Mouse (Mus musculus) midbrain, embryonic 11.5 days (tissue): ENCODE results near the gene Plekhd1. TPM values are rescaled to one million over a fixed set of nuclear protein-coding genes. Genes with fewer than 3 reads are reported as not detected.

Source experiments
- ATAC-seq: fragments of 200-750 bp; cut with Nextera tagmentation; 2 replicates; pipeline ENCODE4 v1.8.0; 2017; ENCODE audit warnings: moderate TSS enrichment, moderate library complexity; ENCODE audit not compliant: low FRiP score
- DNase-seq: peaks from one replicate; pipeline ENCODE4 v3.0.0; 2015; ENCODE audit warnings: low spot score; ENCODE audit errors: missing footprints
- H3K27ac ChIP-seq: fragments of 300-500 bp; sonication (generic); 2 replicates; pipeline ENCODE4 v1.5.1; 2014; ENCODE audit warnings: low read depth, low read length
- H3K27me3 ChIP-seq: fragments of 300-500 bp; sonication (generic); 2 replicates; pipeline ENCODE4 v1.6.1; 2014; ENCODE audit warnings: mild to moderate bottlenecking, low read length, moderate library complexity, mixed read lengths; ENCODE audit not compliant: control insufficient read depth, insufficient read depth
- H3K36me3 ChIP-seq: fragments of 300-500 bp; sonication (generic); 2 replicates; pipeline ENCODE4 v1.6.1; 2014; ENCODE audit warnings: mild to moderate bottlenecking, low read length, moderate library complexity, mixed read lengths; ENCODE audit not compliant: control insufficient read depth, insufficient read depth
- H3K4me1 ChIP-seq: fragments of 300-500 bp; sonication (generic); 2 replicates; pipeline ENCODE4 v1.6.1; 2014; ENCODE audit warnings: low read length; ENCODE audit not compliant: control insufficient read depth, insufficient read depth
- H3K4me2 ChIP-seq: fragments of 300-500 bp; sonication (generic); 2 replicates; pipeline ENCODE4 v1.6.1; 2014; ENCODE audit warnings: mild to moderate bottlenecking, moderate library complexity
- H3K4me3 ChIP-seq: fragments of 300-500 bp; sonication (generic); 2 replicates; pipeline ENCODE4 v1.5.1; 2014; ENCODE audit warnings: low read depth, low read length
- H3K9ac ChIP-seq: fragments of 300-500 bp; sonication (generic); 2 replicates; pipeline ENCODE4 v1.6.1; 2014; ENCODE audit warnings: low read length
- H3K9me3 ChIP-seq: fragments of 300-500 bp; sonication (generic); 2 replicates; pipeline ENCODE4 v1.6.1; 2016; ENCODE audit warnings: low read length; ENCODE audit not compliant: control insufficient read depth
- WGBS: fragments of 180-500 bp; shearing (Covaris S2); extraction: QIAGEN DNeasy Blood & Tissue Kit; methylation state at CpG from one replicate; pipeline ENCODE4 v1.1.7; 2014; 5-methylcytosine and 5-hydroxymethylcytosine counted together
- polyA plus RNA-seq: library from polyadenylated mRNA; unstranded; fragments of >200 nt; fragmentation: Nextera tagmentation; extraction: Ambion mirVana; gene quantifications from 2 replicates; pipeline ENCODE4 v1.2.1, GENCODE M21; 2014

Gene Plekhd1
- polyA plus RNA-seq, 1 experiment from 2014 or later: 1.4 TPM

DNA sequence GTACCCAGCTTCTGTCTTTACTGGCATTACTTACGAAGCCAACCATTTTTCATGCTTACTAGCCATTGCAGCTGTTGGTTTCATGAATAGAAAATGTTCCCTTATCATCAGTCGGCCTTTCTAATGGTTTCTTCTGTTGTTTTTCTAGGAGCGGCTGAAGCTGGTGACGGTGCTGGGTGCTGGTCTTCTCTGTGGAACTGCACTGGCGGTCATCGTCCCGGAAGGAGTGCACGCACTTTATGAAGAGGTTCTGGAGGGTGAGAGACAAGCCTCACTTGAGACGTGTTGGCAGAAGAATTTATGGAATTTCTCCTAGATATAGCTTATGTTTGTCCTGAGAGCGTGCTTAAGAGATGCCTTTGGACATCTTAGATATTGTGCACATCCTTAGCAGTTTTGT lies 30.1 kb upstream of the Plekhd1 start:
- no peak overlapping the region for H3K27ac ChIP-seq
- no peak overlapping the region for H3K9ac ChIP-seq
- no peak overlapping the region for H3K4me2 ChIP-seq
- no peak for ATAC-seq
- no peaks in the 10 kb centered on the region for H3K9me3 ChIP-seq
- WGBS: 96% methylated on average over 10 of the region's 10 CpGs
- H3K27me3 ChIP-seq: no peaks in the 10 kb centered on the region
- no peak overlapping the region for H3K4me3 ChIP-seq
- H3K36me3 ChIP-seq: peaks cover 3% of the 10 kb centered on the region
- DNase-seq: no peak
- no peaks in the 10 kb centered on the region for H3K4me1 ChIP-seq

DNA sequence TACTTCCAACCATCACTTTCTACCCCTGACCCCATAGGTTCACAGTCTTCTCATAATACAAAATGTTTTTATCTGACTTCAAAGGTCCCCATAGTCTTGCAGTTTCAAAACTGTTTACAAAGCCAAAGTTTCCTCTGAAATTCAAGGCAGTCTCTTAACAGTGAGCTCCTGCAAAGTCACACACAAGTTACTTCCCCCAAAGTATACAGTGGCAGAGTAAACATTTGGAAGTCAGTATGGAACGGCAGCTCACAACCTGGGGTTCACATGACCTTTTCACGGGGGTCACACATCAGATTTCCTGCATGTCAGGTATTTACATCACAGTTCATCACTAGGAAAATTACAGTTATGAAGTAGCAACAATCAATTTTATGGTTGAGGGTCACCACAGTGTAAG lies 28.5 kb upstream of the Plekhd1 start:
- Histone ChIP-seq H3K4me3 (no peak overlapping the region), H3K27ac (no peak overlapping the region), H3K4me1 (no peaks in the 10 kb centered on the region), H3K4me2 (no peak overlapping the region), H3K36me3 (peaks cover 3% of the 10 kb centered on the region), H3K27me3 (no peaks in the 10 kb centered on the region), H3K9me3 (no peaks in the 10 kb centered on the region), H3K9ac (no peak overlapping the region)
- 84% methylated on average over 2 of the region's 2 CpGs for WGBS
- DNase-seq (no peak), ATAC-seq (no peak)

DNA sequence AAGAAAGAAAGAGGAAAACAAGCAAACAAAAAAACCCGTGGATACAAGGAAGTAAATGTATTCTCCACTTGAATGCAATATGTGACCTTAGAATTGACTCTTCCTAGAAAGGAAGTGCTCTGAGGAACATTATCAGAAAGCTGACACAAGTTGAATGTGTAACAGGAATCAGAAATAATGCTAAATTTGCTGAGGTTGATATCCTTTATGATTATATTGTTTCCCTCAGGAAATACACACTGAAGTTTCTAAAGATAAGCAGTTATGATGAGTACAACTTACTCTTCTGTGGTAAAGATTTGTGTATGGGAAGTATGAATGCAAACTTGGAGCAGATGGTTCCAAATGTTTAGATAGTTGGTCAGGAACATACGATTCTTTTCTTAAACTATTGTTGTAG lies 24.0 kb upstream of the Plekhd1 start:
- Histone ChIP-seq H3K4me2 (no peak overlapping the region), H3K4me1 (no peaks in the 10 kb centered on the region), H3K27me3 (no peaks in the 10 kb centered on the region), H3K27ac (no peak overlapping the region), H3K9me3 (no peaks in the 10 kb centered on the region), H3K9ac (no peak overlapping the region), H3K4me3 (no peak overlapping the region), H3K36me3 (no peaks in the 10 kb centered on the region)
- WGBS: 89% methylated on average over 2 of the region's 2 CpGs
- no peak for ATAC-seq
- DNase-seq: no peak

GRCm38 (mm10) chr12:80673170-80673569 lies 19.2 kb upstream of the Plekhd1 start:
- no peaks in the 10 kb centered on the region for H3K4me1 ChIP-seq
- no peaks in the 10 kb centered on the region for H3K36me3 ChIP-seq
- H3K4me3 ChIP-seq: no peak overlapping the region
- no peaks in the 10 kb centered on the region for H3K9me3 ChIP-seq
- peak; percentile 87 for DNase-seq
- WGBS: 21% methylated on average over 3 of the region's 3 CpGs
- H3K27me3 ChIP-seq: no peaks in the 10 kb centered on the region
- ATAC-seq: 0 out of 2 replicates have a peak, but pooled peaks have one; percentile 44
- H3K9ac ChIP-seq: no peak overlapping the region
- no peak overlapping the region for H3K4me2 ChIP-seq
- no peak overlapping the region for H3K27ac ChIP-seq

DNA sequence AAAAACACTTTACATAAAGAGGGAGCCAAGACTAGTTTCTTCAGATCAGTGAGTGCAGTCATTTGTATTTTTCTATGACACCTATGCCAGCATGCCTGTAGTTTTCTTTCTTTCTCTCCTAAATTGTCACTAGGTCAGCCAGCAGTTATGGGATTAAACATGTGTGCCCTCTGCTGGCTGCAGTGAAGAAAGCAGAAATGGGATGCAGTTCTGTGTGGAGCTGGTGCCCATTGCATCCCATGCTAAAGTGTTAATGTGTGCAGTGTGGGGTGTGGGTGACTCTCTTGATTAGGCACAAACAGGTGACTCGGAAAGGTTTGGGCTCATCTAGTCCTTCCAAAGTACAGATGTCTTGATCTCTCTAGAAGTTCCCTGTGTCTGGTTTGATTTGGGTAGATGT lies 11.1 kb upstream of the Plekhd1 start:
- no peak overlapping the region for H3K4me2 ChIP-seq
- H3K9ac ChIP-seq: no peak overlapping the region
- H3K27ac ChIP-seq: no peak overlapping the region
- H3K4me3 ChIP-seq: no peak overlapping the region
- H3K4me1 ChIP-seq: no peaks in the 10 kb centered on the region
- no peak for ATAC-seq
- WGBS: 84% methylated on average over 1 of the region's 1 CpGs
- H3K27me3 ChIP-seq: no peaks in the 10 kb centered on the region
- no peaks in the 10 kb centered on the region for H3K36me3 ChIP-seq
- peak; percentile 84 for DNase-seq
- no peaks in the 10 kb centered on the region for H3K9me3 ChIP-seq

DNA sequence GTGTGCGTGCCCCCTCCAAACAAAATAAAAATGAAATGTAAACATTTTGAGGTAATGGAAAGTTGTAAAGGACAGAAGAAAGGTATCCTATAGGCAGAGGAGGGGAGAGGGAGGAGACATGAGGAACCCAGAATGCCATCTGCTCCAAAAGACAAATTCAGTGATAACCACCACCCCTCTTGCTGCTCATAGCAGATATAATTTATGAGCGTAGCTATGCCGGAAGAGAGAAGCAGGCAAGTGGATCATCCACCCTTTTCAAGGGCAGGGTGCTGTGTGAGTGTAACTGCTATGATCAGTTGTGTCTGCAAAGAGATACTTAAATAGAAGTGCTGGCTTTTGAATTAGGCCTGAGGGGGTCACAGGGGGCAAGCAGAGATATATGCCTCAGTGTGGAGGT lies 8.8 kb upstream of the Plekhd1 start:
- Histone ChIP-seq H3K36me3 (no peaks in the 10 kb centered on the region), H3K27ac (no peak overlapping the region), H3K4me1 (no peaks in the 10 kb centered on the region), H3K9me3 (no peaks in the 10 kb centered on the region), H3K9ac (no peak overlapping the region), H3K27me3 (no peaks in the 10 kb centered on the region), H3K4me3 (no peak overlapping the region), H3K4me2 (no peak overlapping the region)
- DNase-seq: no peak
- WGBS: 91% methylated on average over 3 of the region's 3 CpGs
- no peak for ATAC-seq

DNA sequence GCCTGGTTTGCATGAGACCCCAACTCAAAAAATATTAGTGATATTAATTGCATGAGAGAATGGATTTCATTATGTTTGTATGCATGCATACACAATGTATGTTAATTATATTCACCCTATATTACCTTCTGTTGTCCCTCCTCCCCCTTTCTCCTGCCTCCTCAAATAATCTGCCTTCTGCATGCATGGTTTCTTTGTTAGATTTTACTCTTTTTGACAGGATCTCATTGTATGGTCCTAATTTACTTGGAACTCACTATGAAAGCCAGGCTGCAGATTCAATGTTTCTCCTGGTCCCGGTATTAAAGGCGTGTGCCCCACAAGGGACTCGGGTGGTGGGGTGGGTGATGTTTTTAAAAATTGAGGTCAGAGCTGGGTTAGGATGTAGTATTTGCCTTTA lies 8.1 kb upstream of the Plekhd1 start:
- Histone ChIP-seq H3K4me1 (no peaks in the 10 kb centered on the region), H3K9me3 (no peaks in the 10 kb centered on the region), H3K4me3 (no peak overlapping the region), H3K27me3 (no peaks in the 10 kb centered on the region), H3K4me2 (no peak overlapping the region), H3K36me3 (no peaks in the 10 kb centered on the region), H3K9ac (no peak overlapping the region), H3K27ac (no peak overlapping the region)
- WGBS: 78% methylated on average over 3 of the region's 3 CpGs
- DNase-seq: no peak
- ATAC-seq: no peak

DNA sequence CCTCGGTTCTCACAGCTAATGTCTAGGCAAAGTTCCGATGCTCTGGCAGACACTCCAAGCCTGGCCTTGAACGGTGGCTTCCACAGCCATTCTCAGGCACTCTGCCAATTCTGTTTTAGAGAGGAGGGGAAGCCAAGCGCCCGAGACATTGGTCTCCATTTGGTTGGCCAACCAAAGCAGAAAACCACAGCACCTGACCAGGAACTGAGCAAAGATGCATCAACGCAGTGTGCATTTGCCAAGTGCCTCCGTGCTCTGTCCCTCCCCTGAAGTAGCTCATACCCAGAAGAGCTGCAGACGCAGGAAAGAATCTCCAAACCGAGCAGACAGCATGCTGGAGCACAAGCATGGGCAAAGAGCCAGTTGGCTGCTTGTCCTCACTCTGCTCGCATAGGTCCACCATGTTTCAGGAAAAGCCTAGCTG lies 4.6 kb upstream of the Plekhd1 start:
- Histone ChIP-seq H3K9me3 (no peaks in the 10 kb centered on the region), H3K4me2 (no peak overlapping the region), H3K27ac (no peak overlapping the region), H3K36me3 (no peaks in the 10 kb centered on the region), H3K4me3 (no peak overlapping the region), H3K9ac (no peak overlapping the region), H3K4me1 (peaks cover 8% of the 10 kb centered on the region), H3K27me3 (peaks cover 20% of the 10 kb centered on the region)
- ATAC-seq: no peak
- no peak for DNase-seq
- WGBS: 87% methylated on average over 10 of the region's 10 CpGs

DNA sequence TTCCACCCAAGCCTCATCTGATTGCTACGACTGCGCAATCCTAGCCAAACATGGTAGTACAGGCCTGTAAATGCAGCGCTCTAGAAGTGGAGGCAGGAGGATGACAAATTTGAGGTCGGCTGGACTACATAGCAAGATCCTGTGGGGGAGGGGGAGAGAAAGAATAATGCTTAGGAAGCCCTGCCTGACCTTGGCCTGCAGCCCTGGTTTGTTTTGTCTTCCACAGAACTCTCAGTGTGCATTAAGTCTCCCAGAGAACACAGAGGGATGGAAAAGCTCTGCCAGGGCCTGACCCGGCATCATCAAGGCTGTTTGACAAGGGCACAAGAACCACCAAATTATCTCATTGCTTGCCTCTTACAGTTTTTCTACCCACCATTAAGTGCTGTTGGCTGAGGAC lies 2.7 kb upstream of the Plekhd1 start:
- DNase-seq (no peak), ATAC-seq (no peak)

GRCm38 (mm10) chr12:80691671-80692091 lies 710 bp upstream of the Plekhd1 start:
- Histone ChIP-seq H3K9me3 (no peaks in the 10 kb centered on the region), H3K4me2 (no peak overlapping the region), H3K4me3 (no peak overlapping the region), H3K36me3 (no peaks in the 10 kb centered on the region), H3K27me3 (peaks cover 36% of the 10 kb centered on the region), H3K4me1 (peaks cover 11% of the 10 kb centered on the region), H3K9ac (no peak overlapping the region), H3K27ac (no peak overlapping the region)
- DNase-seq (no peak), ATAC-seq (no peak)
- WGBS: 13% methylated on average over 12 of the region's 12 CpGs

More for the DNA sequence above, 2.7 kb upstream of the Plekhd1 start:
- 65% methylated on average over 5 of the region's 5 CpGs for WGBS
- no peaks in the 10 kb centered on the region for H3K9me3 ChIP-seq
- H3K4me3 ChIP-seq: no peak overlapping the region
- H3K27ac ChIP-seq: no peak overlapping the region
- peaks cover 36% of the 10 kb centered on the region for H3K27me3 ChIP-seq
- no peak overlapping the region for H3K4me2 ChIP-seq
- peaks cover 11% of the 10 kb centered on the region for H3K4me1 ChIP-seq
- no peak overlapping the region for H3K9ac ChIP-seq
- no peaks in the 10 kb centered on the region for H3K36me3 ChIP-seq
